Mouse (Mus musculus) liver, adult 2 months (tissue): Measurements from ENCODE around the gene Gramd1b.

Experiments used
- CTCF ChIP-seq: fragments of 200-500 bp; IDR thresholded peaks from 2 replicates; pipeline ENCODE4 v1.5.1; 2011; ENCODE audit warnings: low read depth, low read length, control low read depth
- POLR2A ChIP-seq: fragments of 200-500 bp; IDR thresholded peaks from 2 replicates; pipeline ENCODE4 v1.6.1; 2011; ENCODE audit warnings: low read length, control low read depth; ENCODE audit not compliant: insufficient read depth; ENCODE audit errors: extremely low read depth

- TF ChIP-seq POLR2A (no peak), CTCF (no peak)
Measured at GRCm38 (mm10) chr9:40366795-40367194, 164.4 kb downstream of the Gramd1b start.
